Mouse (Mus musculus) retina, postnatal 7 days (tissue): ENCODE results near the gene Ap1s3.

Experiments
- DNase-seq: peaks from one replicate; pipeline ENCODE4 v3.0.0-alpha.2; 2012; ENCODE audit warnings: low read depth, low spot score

Ap1s3 gene

GRCm38 (mm10) chr1:79598385-79599178 is 73.2 kb downstream of the Ap1s3 start:
- no peak for DNase-seq

GRCm38 (mm10) chr1:79592721-79593277 is 79.0 kb downstream of the Ap1s3 start:
- no peak for DNase-seq

- no peak for DNase-seq
These were observed 80.7 kb downstream of the Ap1s3 start for GRCm38 (mm10) chr1:79591091-79591490.

- no peak for DNase-seq
These were observed 81.6 kb downstream of the Ap1s3 start for GRCm38 (mm10) chr1:79589971-79590763.

- DNase-seq = no peak
These were observed 82.3 kb downstream of the Ap1s3 start for GRCm38 (mm10) chr1:79589424-79589823.

- no peak for DNase-seq
These were observed 90.6 kb downstream of the Ap1s3 start for GRCm38 (mm10) chr1:79581136-79581679.

GRCm38 (mm10) chr1:79577357-79577756 is 94.4 kb downstream of the Ap1s3 start:
- DNase-seq = no peak

GRCm38 (mm10) chr1:79571912-79572311 is 99.9 kb downstream of the Ap1s3 start:
- no peak for DNase-seq

- DNase-seq = no peak
These were observed 100.6 kb downstream of the Ap1s3 start for GRCm38 (mm10) chr1:79571126-79571525.

- DNase-seq = no peak
These were observed 110.6 kb downstream of the Ap1s3 start for GRCm38 (mm10) chr1:79561186-79561585.
